Mouse (Mus musculus): Measurements from ENCODE around the gene Sypl2. TPM values are rescaled to one million over a fixed set of nuclear protein-coding genes. Genes with fewer than 3 reads are reported as not detected.

The Sypl2 gene
- polyA plus RNA-seq, 1 experiment from 2014 or later, result 0.42 TPM

GRCm38 (mm10) chr3:108174672-108175531, 51.5 kb downstream of the Sypl2 start:
- Histone ChIP-seq H3K4me3 (replicated peaks; ENCODE audit: low read depth, low read length) (no peak overlapping the region), H3K9ac (replicated peaks; ENCODE audit: low read length) (peak overlapping the region; percentile 29; the same call in 1 of the 2 replicates), H3K4me2 (ENCODE audit: low read length) (peak overlapping the region; percentile 35), H3K36me3 (ENCODE audit: control insufficient read depth, insufficient read depth, low read length) (no peaks in the 10 kb centered on the region), H3K27me3 (ENCODE audit: control insufficient read depth, insufficient read depth, low read length) (no peaks in the 10 kb centered on the region), H3K27ac (replicated peaks; ENCODE audit: low read depth, low read length) (peak overlapping the region; percentile 86), H3K9me3 (ENCODE audit: control insufficient read depth, low read length) (no peaks in the 10 kb centered on the region), H3K4me1 (ENCODE audit: control insufficient read depth, insufficient read depth, low read length) (peaks cover 14% of the 10 kb centered on the region)
- DNase-seq (peak; percentile 77), ATAC-seq (ENCODE audit: low FRiP score, low TSS enrichment) (peak; percentile 76)
- 19% methylated on average over 14 of the region's 14 CpGs for WGBS

- WGBS, result 46% methylated on average over 3 of the region's 3 CpGs
- Histone ChIP-seq H3K27me3 (ENCODE audit: control insufficient read depth, insufficient read depth, low read length) (no peaks in the 10 kb centered on the region), H3K4me2 (ENCODE audit: low read length) (no peak overlapping the region), H3K9me3 (ENCODE audit: control insufficient read depth, low read length) (no peaks in the 10 kb centered on the region), H3K4me1 (ENCODE audit: control insufficient read depth, insufficient read depth, low read length) (peaks cover 13% of the 10 kb centered on the region), H3K9ac (replicated peaks; ENCODE audit: low read length) (no peak overlapping the region), H3K4me3 (replicated peaks; ENCODE audit: low read depth, low read length) (no peak overlapping the region), H3K27ac (replicated peaks; ENCODE audit: low read depth, low read length) (no peak overlapping the region), H3K36me3 (ENCODE audit: control insufficient read depth, insufficient read depth, low read length) (no peaks in the 10 kb centered on the region)
- ATAC-seq (ENCODE audit: low FRiP score, low TSS enrichment) (no peak), DNase-seq (no peak)
These were observed 57.2 kb downstream of the Sypl2 start for GRCm38 (mm10) chr3:108169199-108169598.

GRCm38 (mm10) chr3:108167499-108167898, 58.9 kb downstream of the Sypl2 start:
- Histone ChIP-seq H3K27me3 (ENCODE audit: control insufficient read depth, insufficient read depth, low read length) (no peaks in the 10 kb centered on the region), H3K9me3 (ENCODE audit: control insufficient read depth, low read length) (no peaks in the 10 kb centered on the region), H3K36me3 (ENCODE audit: control insufficient read depth, insufficient read depth, low read length) (no peaks in the 10 kb centered on the region), H3K4me3 (replicated peaks; ENCODE audit: low read depth, low read length) (no peak overlapping the region), H3K4me2 (ENCODE audit: low read length) (no peak overlapping the region), H3K4me1 (ENCODE audit: control insufficient read depth, insufficient read depth, low read length) (peaks cover 13% of the 10 kb centered on the region), H3K9ac (replicated peaks; ENCODE audit: low read length) (no peak overlapping the region), H3K27ac (replicated peaks; ENCODE audit: low read depth, low read length) (no peak overlapping the region; the same call in 1 of the 2 replicates)
- ATAC-seq (ENCODE audit: low FRiP score, low TSS enrichment), result no peak
- DNase-seq, result no peak
- 40% methylated on average over 14 of the region's 14 CpGs for WGBS

DNA sequence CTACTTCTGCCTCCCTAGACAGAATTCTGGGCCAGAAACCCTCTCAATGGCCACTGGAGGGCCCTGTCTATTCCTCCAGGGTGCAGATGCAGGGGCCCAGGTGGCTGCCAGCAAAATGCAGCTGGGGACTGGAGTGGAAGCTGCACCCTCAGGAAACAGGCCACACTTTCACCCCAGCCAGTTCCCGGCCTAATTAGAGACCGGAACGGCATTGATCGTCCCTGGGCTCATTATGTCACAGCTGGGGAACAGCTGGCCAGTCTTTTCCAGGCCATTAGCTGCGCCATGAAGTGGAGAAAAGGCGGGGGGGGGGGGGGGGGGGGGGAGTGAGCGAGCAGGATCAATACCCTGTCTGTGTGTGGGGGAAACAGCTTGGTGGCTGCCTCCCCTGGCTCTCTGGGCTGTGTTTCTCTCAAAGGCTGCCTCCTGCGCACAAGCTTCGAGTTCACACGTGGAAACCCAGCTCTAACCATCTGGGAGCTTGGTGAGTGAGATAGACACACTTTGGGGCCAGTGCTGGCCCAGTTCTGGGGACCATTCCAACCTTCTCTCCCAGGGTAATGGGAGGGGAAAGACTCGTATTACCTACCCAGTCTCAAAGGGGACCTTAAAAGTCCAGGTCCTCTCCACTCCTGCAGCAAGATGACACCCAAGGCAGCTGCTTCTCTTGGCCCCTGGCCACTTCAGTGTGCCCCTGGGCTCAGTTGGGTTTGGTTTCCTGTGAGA, 59.8 kb downstream of the Sypl2 start:
- no peak overlapping the region for H3K9ac ChIP-seq (replicated peaks; ENCODE audit: low read length)
- no peaks in the 10 kb centered on the region for H3K9me3 ChIP-seq (ENCODE audit: control insufficient read depth, low read length)
- H3K4me1 ChIP-seq (ENCODE audit: control insufficient read depth, insufficient read depth, low read length), result peaks cover 13% of the 10 kb centered on the region
- no peaks in the 10 kb centered on the region for H3K27me3 ChIP-seq (ENCODE audit: control insufficient read depth, insufficient read depth, low read length)
- peak overlapping the region; percentile 74 for H3K27ac ChIP-seq (replicated peaks; ENCODE audit: low read depth, low read length)
- DNase-seq, result peak; percentile 67
- 9% methylated on average over 11 of the region's 11 CpGs for WGBS
- H3K4me2 ChIP-seq (ENCODE audit: low read length), result no peak overlapping the region
- H3K4me3 ChIP-seq (replicated peaks; ENCODE audit: low read depth, low read length), result no peak overlapping the region
- no peaks in the 10 kb centered on the region for H3K36me3 ChIP-seq (ENCODE audit: control insufficient read depth, insufficient read depth, low read length)
- peak; percentile 31; the same call in 1 of the 2 replicates for ATAC-seq (ENCODE audit: low FRiP score, low TSS enrichment)

GRCm38 (mm10) chr3:108165532-108166315, 60.7 kb downstream of the Sypl2 start:
- Histone ChIP-seq H3K27ac (replicated peaks; ENCODE audit: low read depth, low read length) (peak overlapping the region; percentile 74), H3K27me3 (ENCODE audit: control insufficient read depth, insufficient read depth, low read length) (no peaks in the 10 kb centered on the region), H3K9ac (replicated peaks; ENCODE audit: low read length) (no peak overlapping the region), H3K9me3 (ENCODE audit: control insufficient read depth, low read length) (no peaks in the 10 kb centered on the region), H3K4me3 (replicated peaks; ENCODE audit: low read depth, low read length) (no peak overlapping the region), H3K36me3 (ENCODE audit: control insufficient read depth, insufficient read depth, low read length) (no peaks in the 10 kb centered on the region), H3K4me2 (ENCODE audit: low read length) (no peak overlapping the region), H3K4me1 (ENCODE audit: control insufficient read depth, insufficient read depth, low read length) (peaks cover 13% of the 10 kb centered on the region)
- WGBS, result 20% methylated on average over 10 of the region's 10 CpGs
- DNase-seq (no peak), ATAC-seq (ENCODE audit: low FRiP score, low TSS enrichment) (no peak)

DNA sequence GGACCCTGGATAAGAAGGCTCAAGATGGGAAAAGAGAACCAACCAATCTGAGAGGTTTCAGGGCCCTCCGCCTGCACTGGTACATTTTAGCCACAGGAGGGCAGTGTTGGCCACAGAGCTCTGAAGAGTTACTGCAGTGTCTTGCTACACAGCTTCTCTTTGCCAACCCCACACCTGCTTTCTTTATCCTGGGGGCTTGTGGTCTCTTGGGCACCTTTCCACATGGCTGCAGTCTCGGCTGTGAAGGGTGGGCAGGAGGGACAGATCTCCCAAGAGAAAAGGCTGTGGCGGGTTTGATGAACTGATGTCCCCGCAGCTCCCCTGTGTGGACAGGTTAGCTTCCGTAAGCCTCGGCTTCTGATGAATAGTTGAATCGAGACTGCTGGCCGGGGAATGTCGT, 61.6 kb downstream of the Sypl2 start:
- Histone ChIP-seq H3K27ac (replicated peaks; ENCODE audit: low read depth, low read length) (peak overlapping the region; percentile 16; the same call in 1 of the 2 replicates), H3K4me1 (ENCODE audit: control insufficient read depth, insufficient read depth, low read length) (peaks cover 13% of the 10 kb centered on the region), H3K27me3 (ENCODE audit: control insufficient read depth, insufficient read depth, low read length) (no peaks in the 10 kb centered on the region), H3K4me2 (ENCODE audit: low read length) (peak overlapping the region; percentile 45), H3K4me3 (replicated peaks; ENCODE audit: low read depth, low read length) (peak overlapping the region; percentile 16; the same call in 1 of the 2 replicates), H3K36me3 (ENCODE audit: control insufficient read depth, insufficient read depth, low read length) (no peaks in the 10 kb centered on the region), H3K9me3 (ENCODE audit: control insufficient read depth, low read length) (no peaks in the 10 kb centered on the region), H3K9ac (replicated peaks; ENCODE audit: low read length) (no peak overlapping the region; the same call in 1 of the 2 replicates)
- 16% methylated on average over 9 of the region's 9 CpGs for WGBS
- ATAC-seq (ENCODE audit: low FRiP score, low TSS enrichment), result peak; percentile 66
- peak; percentile 94 for DNase-seq

GRCm38 (mm10) chr3:108164091-108164490, 62.4 kb downstream of the Sypl2 start:
- no peak for DNase-seq
- H3K9ac ChIP-seq (replicated peaks; ENCODE audit: low read length), result no peak overlapping the region

More at GRCm38 (mm10) chr3:108164091-108164490, 62.4 kb downstream of the Sypl2 start:
- no peaks in the 10 kb centered on the region for H3K9me3 ChIP-seq (ENCODE audit: control insufficient read depth, low read length)
- no peaks in the 10 kb centered on the region for H3K36me3 ChIP-seq (ENCODE audit: control insufficient read depth, insufficient read depth, low read length)
- no peak overlapping the region for H3K4me2 ChIP-seq (ENCODE audit: low read length)
- ATAC-seq (ENCODE audit: low FRiP score, low TSS enrichment), result no peak
- H3K4me1 ChIP-seq (ENCODE audit: control insufficient read depth, insufficient read depth, low read length), result peaks cover 13% of the 10 kb centered on the region
- WGBS, result 60% methylated on average over 5 of the region's 5 CpGs
- no peak overlapping the region for H3K27ac ChIP-seq (replicated peaks; ENCODE audit: low read depth, low read length)
- no peak overlapping the region for H3K4me3 ChIP-seq (replicated peaks; ENCODE audit: low read depth, low read length)
- no peaks in the 10 kb centered on the region for H3K27me3 ChIP-seq (ENCODE audit: control insufficient read depth, insufficient read depth, low read length)

All from midbrain, embryonic 14.5 days (tissue).